Mouse (Mus musculus): ENCODE measurements at regions not wholly inside any gene's neighbourhood (a gene's known extent, or its start where the extent isn't known, plus 50 kb on each side); places are given as distances from the start of the nearest gene placed in this dataset.
A peak's percentile ranks its signal among the peaks of the same experiment; 100 is the strongest.

- DNase-seq (ENCODE audit: low spot score in 2 of 2), result no peak
Observed at GRCm38 (mm10) chr12:12765490-12766058, 176.1 kb downstream of the Mycn start.

- DNase-seq (ENCODE audit: low spot score in 2 of 2), result no peak
Observed at GRCm38 (mm10) chr12:12765055-12765454, 176.7 kb downstream of the Mycn start.

- no peak for DNase-seq (ENCODE audit: low spot score in 2 of 2)
Observed at GRCm38 (mm10) chr12:12764586-12764985, 177.1 kb downstream of the Mycn start.

- no peak for DNase-seq (ENCODE audit: low spot score in 2 of 2)
Observed at GRCm38 (mm10) chr12:12756301-12756948, 185.3 kb downstream of the Mycn start.

- no peak for DNase-seq (ENCODE audit: low spot score in 2 of 2)
Observed at GRCm38 (mm10) chr12:12753849-12754248, 187.9 kb downstream of the Mycn start.

- no peak for DNase-seq (ENCODE audit: low spot score in 2 of 2)
Observed at GRCm38 (mm10) chr12:12751670-12752426, 189.9 kb downstream of the Mycn start.

- no peak for DNase-seq (ENCODE audit: low spot score in 2 of 2)
Observed at GRCm38 (mm10) chr12:12749690-12750089, 192.0 kb downstream of the Mycn start.

- no peak for DNase-seq (ENCODE audit: low spot score in 2 of 2)
Observed at GRCm38 (mm10) chr12:12746852-12747454, 194.8 kb downstream of the Mycn start.

GRCm38 (mm10) chr12:12744492-12744891 is 197.2 kb downstream of the Mycn start:
- DNase-seq (ENCODE audit: low spot score in 2 of 2), result no peak

GRCm38 (mm10) chr12:12738631-12739331 is 202.9 kb downstream of the Mycn start:
- DNase-seq (ENCODE audit: low spot score in 2 of 2), result no peak

- no peak for DNase-seq (ENCODE audit: low spot score in 2 of 2)
Observed at GRCm38 (mm10) chr12:12725797-12726196, 215.9 kb downstream of the Mycn start.

GRCm38 (mm10) chr12:12725075-12725474 is 216.6 kb downstream of the Mycn start:
- no peak for DNase-seq (ENCODE audit: low spot score in 2 of 2)

- DNase-seq (ENCODE audit: low spot score in 2 of 2), result no peak
Observed at GRCm38 (mm10) chr12:12723724-12724487, 217.8 kb downstream of the Mycn start.

- no peak for DNase-seq (ENCODE audit: low spot score in 2 of 2)
Observed at GRCm38 (mm10) chr12:12722982-12723661, 218.6 kb downstream of the Mycn start.

- peak in 1 of 2 experiments; percentile 9 for DNase-seq (ENCODE audit: low spot score in 2 of 2)
Observed at GRCm38 (mm10) chr12:12716691-12717090, 225.0 kb downstream of the Mycn start.

- DNase-seq (ENCODE audit: low spot score in 2 of 2), result peak in 1 of 2 experiments; percentile 52
Observed at GRCm38 (mm10) chr12:12715956-12716669, 225.6 kb downstream of the Mycn start.

GRCm38 (mm10) chr12:12715528-12715927 is 226.2 kb downstream of the Mycn start:
- DNase-seq (ENCODE audit: low spot score in 2 of 2), result peak in 1 of 2 experiments; percentile 40

GRCm38 (mm10) chr12:12710184-12710609 is 231.5 kb downstream of the Mycn start:
- no peak for DNase-seq (ENCODE audit: low spot score in 2 of 2)

- peak in 1 of 2 experiments; percentile 25 for DNase-seq (ENCODE audit: low spot score in 2 of 2)
Observed at GRCm38 (mm10) chr12:12708954-12709523, 232.7 kb downstream of the Mycn start.

All from left cerebral cortex, adult 9 months (tissue).